Comparison of ENCODE assay signal across 23 mouse cellular contexts in genomic region chr5:140414647-140415046, GRCm38 (mm10). TPM values are rescaled to one million over a fixed set of nuclear protein-coding genes. Genes with fewer than 3 reads are reported as not detected.
DNase-seq lines count a peak whose midpoint lies in the region; ATAC-seq and TF ChIP-seq lines count a peak whose summit lies in the region.
"Had no signal": no experiment of that assay in that cellular context is flagged by ENCODE, and none has a peak within 500 bp of the region (broad histone marks: within the 10 kb centered on the region; RNA-seq: fewer than 3 reads in every experiment).

No protein-coding gene starts in this region.

- WGBS in lung, embryonic 14.5 days = 57% methylated on average over 4 of the region's 4 CpGs
- 51% methylated on average over 4 of the region's 4 CpGs for WGBS in lung, postnatal 0 days

- TF ChIP-seq EP300 in lung, postnatal 0 days (IDR thresholded peaks at IDR 0.05) = no peak

- no peak overlapping the region for H3K4me2 ChIP-seq in lung, embryonic 14.5 days
- no peak overlapping the region for H3K4me2 ChIP-seq in lung, postnatal 0 days (replicated peaks; ENCODE audit: low read depth, low read length)
- H3K4me2 ChIP-seq: embryonic facial prominence, embryonic 12.5 days; forebrain, embryonic 15.5 days; heart, embryonic 11.5 days; heart, embryonic 15.5 days; hindbrain, embryonic 14.5 days had no signal

- H3K9ac ChIP-seq in lung, embryonic 14.5 days = no peak overlapping the region
- H3K9ac ChIP-seq in lung, postnatal 0 days (replicated peaks; ENCODE audit: low read depth) = no peak overlapping the region
- H3K9ac ChIP-seq: embryonic facial prominence, embryonic 12.5 days; forebrain, embryonic 15.5 days; heart, embryonic 15.5 days; hindbrain, embryonic 14.5 days had no signal

- no peak overlapping the region for H3K27ac ChIP-seq in lung, embryonic 14.5 days (ENCODE audit: low read depth)
- H3K27ac ChIP-seq in lung, postnatal 0 days (ENCODE audit: low read length) = no peak overlapping the region
- H3K27ac ChIP-seq in bone marrow macrophage, adult 2 months (ENCODE audit: insufficient read depth, low read depth, low read length) = peak overlapping the region; percentile 98
- H3K27ac ChIP-seq: embryonic facial prominence, embryonic 12.5 days; forebrain, embryonic 15.5 days; heart, adult 2 months; heart, embryonic 15.5 days; hindbrain, embryonic 10.5 days; hindbrain, embryonic 14.5 days had no signal

- no peak for TF ChIP-seq CTCF in lung, embryonic 14.5 days (IDR thresholded peaks at IDR 0.05; ENCODE audit: low read depth)
- TF ChIP-seq CTCF in lung, postnatal 0 days (IDR thresholded peaks at IDR 0.05) = no peak
- TF ChIP-seq CTCF in bone marrow macrophage, adult 2 months (IDR thresholded peaks at IDR 0.05; ENCODE audit: low read depth, low read length) = no peak

- no peak overlapping the region for H3K4me3 ChIP-seq in lung, embryonic 14.5 days (ENCODE audit: low read depth, low read length)
- no peak overlapping the region for H3K4me3 ChIP-seq in lung, postnatal 0 days (ENCODE audit: low read depth, low read length)
- H3K4me3 ChIP-seq in bone marrow macrophage, adult 2 months (ENCODE audit: insufficient read depth, low read length) = no peak overlapping the region
- H3K4me3 ChIP-seq: embryonic facial prominence, embryonic 12.5 days; forebrain, embryonic 15.5 days; heart, adult 2 months; heart, embryonic 15.5 days; hindbrain, embryonic 10.5 days had no signal

- H3K4me1 ChIP-seq in lung, embryonic 14.5 days (ENCODE audit: insufficient read depth) = no peaks in the 10 kb centered on the region
- H3K4me1 ChIP-seq in lung, postnatal 0 days (ENCODE audit: insufficient read depth, low read depth, low read length) = peaks cover 2% of the 10 kb centered on the region; the same call in 1 of the 2 replicates
- H3K4me1 ChIP-seq in bone marrow macrophage, adult 2 months (ENCODE audit: control insufficient read depth, insufficient read depth, low read length) = peaks cover 35% of the 10 kb centered on the region
- H3K4me1 ChIP-seq: embryonic facial prominence, embryonic 12.5 days; heart, embryonic 15.5 days had no signal

- H3K36me3 ChIP-seq in lung, embryonic 14.5 days (ENCODE audit: insufficient read depth) = no peaks in the 10 kb centered on the region
- H3K36me3 ChIP-seq in lung, postnatal 0 days (ENCODE audit: insufficient read depth, low read length) = no peaks in the 10 kb centered on the region
- H3K36me3 ChIP-seq: embryonic facial prominence, embryonic 12.5 days; forebrain, embryonic 15.5 days; heart, embryonic 15.5 days; hindbrain, embryonic 10.5 days had no signal

- H3K9me3 ChIP-seq in lung, embryonic 14.5 days (ENCODE audit: low read depth, low read length) = no peaks in the 10 kb centered on the region
- no peaks in the 10 kb centered on the region for H3K9me3 ChIP-seq in lung, postnatal 0 days (ENCODE audit: low read length)
- H3K9me3 ChIP-seq: embryonic facial prominence, embryonic 12.5 days; forebrain, embryonic 15.5 days; heart, embryonic 15.5 days; hindbrain, embryonic 10.5 days had no signal

- no peaks in the 10 kb centered on the region for H3K27me3 ChIP-seq in lung, embryonic 14.5 days (ENCODE audit: insufficient read depth, low read length)
- no peaks in the 10 kb centered on the region for H3K27me3 ChIP-seq in lung, postnatal 0 days (replicated peaks; ENCODE audit: insufficient read depth, low read length)
- H3K27me3 ChIP-seq: embryonic facial prominence, embryonic 12.5 days; forebrain, embryonic 15.5 days; heart, embryonic 15.5 days had no signal

- peak; percentile 5 for DNase-seq in lung, embryonic 14.5 days
- no peak for DNase-seq in lung, postnatal 0 days (ENCODE audit: low spot score)
- DNase-seq in 416B (ENCODE audit: low read depth) (peak; percentile 21), ES-CJ7 (ENCODE audit: low read depth, low spot score) (peak; percentile 39)
- no peak for DNase-seq in urinary bladder, adult 2 months (ENCODE audit: low spot score)
- DNase-seq in urinary bladder, adult 18-20 months (ENCODE audit: low spot score in 2 of 2) = no peak
- DNase-seq: adrenal gland, adult 8-10 months; adrenal gland, postnatal 36 days; B cell, adult 2 months; cerebellum, adult 11 months; cerebellum, adult 8-10 months; cerebellum, postnatal 25 days; heart, adult 2 months; heart, postnatal 14 days had no signal

- ATAC-seq in lung, embryonic 14.5 days (ENCODE audit: insufficient read depth) = no peak
- no peak for ATAC-seq in lung, postnatal 0 days
- ATAC-seq: CD4-positive, CD25-positive, alpha-beta regulatory T cell, adult 4 months; forebrain, embryonic 15.5 days had no signal

- TF ChIP-seq POLR2A in bone marrow macrophage, adult 2 months (IDR thresholded peaks at IDR 0.05; ENCODE audit: borderline replicate concordance, low read depth, low read length) = no peak

RNA-seq across cellular contexts. Expression of gene Eif3b, which starts 4.5 kb away (rescaled TPM):
- polyA plus RNA-seq in lung, embryonic 14.5 days (2014; fragmentation: Nextera tagmentation; extraction: Ambion mirVana) = 172 and 184 TPM in 2 replicates
- polyA plus RNA-seq in lung, postnatal 0 days (2015; fragmentation: Nextera tagmentation; extraction: Ambion mirVana) = 69.8 and 81.5 TPM in 2 replicates
- 80.1 and 87.0 TPM in 2 replicates for polyA plus RNA-seq in bone marrow macrophage, adult 2 months (2012; ENCODE audit: insufficient read depth, insufficient read length, missing spikeins)
- 98.8 and 135 TPM in 2 replicates for polyA plus RNA-seq in urinary bladder, adult 2 months (2012; rRNA removed)

RNA-seq across cellular contexts. Expression of gene Snx8, which starts 25.6 kb away (rescaled TPM):
- 8.3 and 9.5 TPM in 2 replicates for polyA plus RNA-seq in lung, embryonic 14.5 days (2014; fragmentation: Nextera tagmentation; extraction: Ambion mirVana)
- polyA plus RNA-seq in lung, postnatal 0 days (2015; fragmentation: Nextera tagmentation; extraction: Ambion mirVana) = 16.7 and 17.1 TPM in 2 replicates
- polyA plus RNA-seq in bone marrow macrophage, adult 2 months (2012; ENCODE audit: insufficient read depth, insufficient read length, missing spikeins) = 131 and 136 TPM in 2 replicates
- 18.6 and 19.4 TPM in 2 replicates for polyA plus RNA-seq in urinary bladder, adult 2 months (2012; rRNA removed)

RNA-seq across cellular contexts. Expression of gene Gm4869, which starts 30.8 kb away (rescaled TPM):
- polyA plus RNA-seq in lung, embryonic 14.5 days (2014; fragmentation: Nextera tagmentation; extraction: Ambion mirVana) = not detected in 2 replicates
- not detected in 2 replicates for polyA plus RNA-seq in lung, postnatal 0 days (2015; fragmentation: Nextera tagmentation; extraction: Ambion mirVana)
- polyA plus RNA-seq in bone marrow macrophage, adult 2 months (2012; ENCODE audit: insufficient read depth, insufficient read length, missing spikeins) = not detected in 2 replicates
- 0.96 and 1.0 TPM in 2 replicates for polyA plus RNA-seq in urinary bladder, adult 2 months (2012; rRNA removed)
- polyA plus RNA-seq: CD4-positive, CD25-positive, alpha-beta regulatory T cell, adult 4 months; forebrain, embryonic 11.5 days; forebrain, embryonic 15.5 days; heart, adult 2 months; heart, embryonic 11.5 days; heart, embryonic 15.5 days; hindbrain, embryonic 10.5 days; hindbrain, embryonic 14.5 days had no signal

Comparison
In these comparisons a context has a peak if more than half of its experiments do, and no peak if none do; other contexts are left out.
1. DNase-seq: peak in lung, embryonic 14.5 days (single experiment), 416B (single experiment) and ES-CJ7 (single experiment); none in lung, postnatal 0 days (single experiment), urinary bladder, adult 2 months (single experiment) and urinary bladder, adult 18-20 months (0 of 2).